Mouse (Mus musculus) hindbrain, embryonic 12.5 days (tissue): Measurements from ENCODE around the gene 4933430I17Rik. TPM values are rescaled to one million over a fixed set of nuclear protein-coding genes. Genes with fewer than 3 reads are reported as not detected.

Experiments
- ATAC-seq: fragments of 200-750 bp; cut with Nextera tagmentation; 2 replicates; pipeline ENCODE4 v1.8.0; 2017; ENCODE audit warnings: moderate TSS enrichment; ENCODE audit not compliant: low FRiP score
- H3K27ac ChIP-seq: fragments of 300-500 bp; sonication (generic); 2 replicates; pipeline ENCODE4 v1.5.1; 2016; ENCODE audit warnings: mild to moderate bottlenecking
- H3K27me3 ChIP-seq: fragments of 300-500 bp; sonication (generic); 2 replicates; pipeline ENCODE4 v1.6.1; 2016; ENCODE audit warnings: mild to moderate bottlenecking
- H3K36me3 ChIP-seq: fragments of 300-500 bp; sonication (generic); 2 replicates; pipeline ENCODE4 v1.6.1; 2016; ENCODE audit warnings: mild to moderate bottlenecking
- H3K4me1 ChIP-seq: fragments of 300-500 bp; sonication (generic); 2 replicates; pipeline ENCODE4 v1.6.1; 2016
- H3K4me2 ChIP-seq: fragments of 300-500 bp; sonication (generic); replicated peaks from 2 replicates; pipeline ENCODE4 v1.6.1; 2016; ENCODE audit warnings: mild to moderate bottlenecking
- H3K4me3 ChIP-seq: fragments of 300-500 bp; sonication (generic); 2 replicates; pipeline ENCODE4 v1.5.1; 2016; ENCODE audit warnings: mild to moderate bottlenecking
- H3K9ac ChIP-seq: fragments of 300-500 bp; sonication (generic); 2 replicates; pipeline ENCODE4 v1.6.1; 2016; ENCODE audit warnings: mild to moderate bottlenecking, moderate library complexity
- H3K9me3 ChIP-seq: fragments of 300-500 bp; sonication (generic); replicated peaks from 2 replicates; pipeline ENCODE4 v1.6.1; 2016; ENCODE audit warnings: mild to moderate bottlenecking
- WGBS: fragments of 180-500 bp; shearing (Covaris S2); methylation state at CpG from one replicate; pipeline ENCODE4 v1.1.7; 2016; 5-methylcytosine and 5-hydroxymethylcytosine counted together
- polyA plus RNA-seq: library from polyadenylated mRNA; unstranded; fragments of >200 nt; fragmentation: Nextera tagmentation; extraction: Ambion mirVana; gene quantifications from 2 replicates; pipeline ENCODE4 v1.2.1, GENCODE M21; 2016

4933430I17Rik gene
- polyA plus RNA-seq, 1 experiment from 2014 or later: 0.84 TPM

- Histone ChIP-seq H3K4me3 (no peak overlapping the region), H3K36me3 (no peaks in the 10 kb centered on the region), H3K27me3 (no peaks in the 10 kb centered on the region), H3K9me3 (no peaks in the 10 kb centered on the region), H3K4me1 (peaks cover 6% of the 10 kb centered on the region; the same call in 1 of the 2 replicates), H3K27ac (no peak overlapping the region), H3K4me2 (no peak overlapping the region), H3K9ac (no peak overlapping the region)
- WGBS: 52% methylated on average over 3 of the region's 3 CpGs
- ATAC-seq: peak; percentile 19; the same call in 1 of the 2 replicates
Observed at GRCm38 (mm10) chr4:62561630-62562001, 36.4 kb downstream of the 4933430I17Rik start.

GRCm38 (mm10) chr4:62562006-62562405 lies 36.8 kb downstream of the 4933430I17Rik start:
- no peaks in the 10 kb centered on the region for H3K36me3 ChIP-seq
- no peaks in the 10 kb centered on the region for H3K9me3 ChIP-seq
- H3K4me2 ChIP-seq: no peak overlapping the region
- ATAC-seq: 0 out of 2 replicates have a peak, but pooled peaks have one; percentile 12
- peaks cover 6% of the 10 kb centered on the region; the same call in 1 of the 2 replicates for H3K4me1 ChIP-seq
- no peaks in the 10 kb centered on the region for H3K27me3 ChIP-seq
- 88% methylated on average over 4 of the region's 4 CpGs for WGBS
- no peak overlapping the region for H3K27ac ChIP-seq
- no peak overlapping the region for H3K4me3 ChIP-seq
- H3K9ac ChIP-seq: no peak overlapping the region

- Histone ChIP-seq H3K4me2 (no peak overlapping the region), H3K27ac (no peak overlapping the region), H3K36me3 (no peaks in the 10 kb centered on the region), H3K4me3 (no peak overlapping the region), H3K4me1 (peaks cover 4% of the 10 kb centered on the region; the same call in 1 of the 2 replicates), H3K9me3 (no peaks in the 10 kb centered on the region), H3K9ac (no peak overlapping the region), H3K27me3 (no peaks in the 10 kb centered on the region)
- no peak for ATAC-seq
- WGBS: 87% methylated on average over 4 of the region's 4 CpGs
Observed at GRCm38 (mm10) chr4:62566530-62566929, 41.4 kb downstream of the 4933430I17Rik start.

GRCm38 (mm10) chr4:62567696-62568095 lies 42.5 kb downstream of the 4933430I17Rik start:
- Histone ChIP-seq H3K4me2 (no peak overlapping the region), H3K9me3 (no peaks in the 10 kb centered on the region), H3K36me3 (no peaks in the 10 kb centered on the region), H3K27me3 (no peaks in the 10 kb centered on the region), H3K4me3 (no peak overlapping the region), H3K27ac (no peak overlapping the region), H3K9ac (no peak overlapping the region), H3K4me1 (no peaks in the 10 kb centered on the region)
- 91% methylated on average over 6 of the region's 6 CpGs for WGBS
- ATAC-seq: no peak

- no peak overlapping the region for H3K9ac ChIP-seq
- H3K4me2 ChIP-seq: no peak overlapping the region
- no peak overlapping the region for H3K4me3 ChIP-seq
- H3K9me3 ChIP-seq: no peaks in the 10 kb centered on the region
- no peaks in the 10 kb centered on the region for H3K4me1 ChIP-seq
- ATAC-seq: no peak
- no peak overlapping the region for H3K27ac ChIP-seq
- H3K27me3 ChIP-seq: no peaks in the 10 kb centered on the region
- H3K36me3 ChIP-seq: no peaks in the 10 kb centered on the region
- WGBS: 75% methylated on average over 1 of the region's 1 CpGs
Observed at GRCm38 (mm10) chr4:62568359-62568758, 43.2 kb downstream of the 4933430I17Rik start.

- no peaks in the 10 kb centered on the region for H3K4me1 ChIP-seq
- WGBS: 94% methylated on average over 5 of the region's 5 CpGs
- no peak for ATAC-seq
Observed at GRCm38 (mm10) chr4:62569603-62570002, 44.4 kb downstream of the 4933430I17Rik start.

GRCm38 (mm10) chr4:62570029-62570428 lies 44.9 kb downstream of the 4933430I17Rik start:
- Histone ChIP-seq H3K27me3 (no peaks in the 10 kb centered on the region), H3K4me3 (no peak overlapping the region), H3K4me1 (no peaks in the 10 kb centered on the region), H3K9ac (no peak overlapping the region), H3K9me3 (no peaks in the 10 kb centered on the region), H3K4me2 (no peak overlapping the region), H3K27ac (no peak overlapping the region), H3K36me3 (no peaks in the 10 kb centered on the region)
- WGBS: 72% methylated on average over 5 of the region's 5 CpGs
- ATAC-seq: no peak

More at GRCm38 (mm10) chr4:62569603-62570002, 44.4 kb downstream of the 4933430I17Rik start:
- H3K9me3 ChIP-seq: no peaks in the 10 kb centered on the region
- H3K4me2 ChIP-seq: no peak overlapping the region
- H3K27ac ChIP-seq: no peak overlapping the region
- H3K9ac ChIP-seq: no peak overlapping the region
- H3K27me3 ChIP-seq: no peaks in the 10 kb centered on the region
- H3K36me3 ChIP-seq: no peaks in the 10 kb centered on the region
- H3K4me3 ChIP-seq: no peak overlapping the region

- H3K9ac ChIP-seq: peak overlapping the region; percentile 65; the same call in 1 of the 2 replicates
- peak overlapping the region; percentile 93 for H3K4me2 ChIP-seq
- H3K27ac ChIP-seq: peak overlapping the region; percentile 87
- peaks cover 42% of the 10 kb centered on the region for H3K4me1 ChIP-seq
- H3K27me3 ChIP-seq: peaks cover 22% of the 10 kb centered on the region; the same call in 1 of the 2 replicates
- no peaks in the 10 kb centered on the region for H3K36me3 ChIP-seq
- peak; percentile 90 for ATAC-seq
- H3K9me3 ChIP-seq: no peaks in the 10 kb centered on the region
- 22% methylated on average over 18 of the region's 18 CpGs for WGBS
- peak overlapping the region; percentile 51 for H3K4me3 ChIP-seq
Observed at GRCm38 (mm10) chr4:62582365-62583264, 57.4 kb downstream of the 4933430I17Rik start.

- H3K9me3 ChIP-seq: no peaks in the 10 kb centered on the region
- H3K27me3 ChIP-seq: peaks cover 22% of the 10 kb centered on the region; the same call in 1 of the 2 replicates
- H3K27ac ChIP-seq: peak overlapping the region; percentile 87
- ATAC-seq: peak; percentile 88
- H3K9ac ChIP-seq: peak overlapping the region; percentile 65; the same call in 1 of the 2 replicates
- peaks cover 42% of the 10 kb centered on the region for H3K4me1 ChIP-seq
- H3K4me3 ChIP-seq: peak overlapping the region; percentile 51
- WGBS: 1% methylated on average over 42 of the region's 42 CpGs
- H3K36me3 ChIP-seq: no peaks in the 10 kb centered on the region
- peak overlapping the region; percentile 93 for H3K4me2 ChIP-seq
Observed at GRCm38 (mm10) chr4:62583265-62584092, 58.3 kb downstream of the 4933430I17Rik start.

- H3K9me3 ChIP-seq: no peaks in the 10 kb centered on the region
- no peak overlapping the region for H3K4me2 ChIP-seq
- H3K9ac ChIP-seq: no peak overlapping the region
- no peak for ATAC-seq
- 87% methylated on average over 8 of the region's 8 CpGs for WGBS
- H3K4me1 ChIP-seq: peaks cover 43% of the 10 kb centered on the region
- no peak overlapping the region for H3K4me3 ChIP-seq
- no peaks in the 10 kb centered on the region for H3K36me3 ChIP-seq
- no peak overlapping the region for H3K27ac ChIP-seq
- H3K27me3 ChIP-seq: peaks cover 18% of the 10 kb centered on the region; the same call in 1 of the 2 replicates
Observed at GRCm38 (mm10) chr4:62587067-62587466, 61.9 kb downstream of the 4933430I17Rik start.

GRCm38 (mm10) chr4:62590878-62591277 lies 65.7 kb downstream of the 4933430I17Rik start:
- Histone ChIP-seq H3K36me3 (no peaks in the 10 kb centered on the region), H3K27ac (no peak overlapping the region), H3K4me1 (peaks cover 11% of the 10 kb centered on the region), H3K9me3 (no peaks in the 10 kb centered on the region), H3K9ac (no peak overlapping the region), H3K27me3 (no peaks in the 10 kb centered on the region), H3K4me2 (no peak overlapping the region), H3K4me3 (no peak overlapping the region)
- no peak for ATAC-seq
- WGBS: 78% methylated on average over 1 of the region's 1 CpGs

- no peak overlapping the region for H3K27ac ChIP-seq
- ATAC-seq: peak; percentile 35; the same call in 1 of the 2 replicates
- H3K27me3 ChIP-seq: no peaks in the 10 kb centered on the region
- no peak overlapping the region for H3K4me3 ChIP-seq
- no peaks in the 10 kb centered on the region for H3K9me3 ChIP-seq
- 7% methylated on average over 11 of the region's 11 CpGs for WGBS
- H3K9ac ChIP-seq: no peak overlapping the region
- no peak overlapping the region for H3K4me2 ChIP-seq
- H3K36me3 ChIP-seq: no peaks in the 10 kb centered on the region
- H3K4me1 ChIP-seq: peaks cover 10% of the 10 kb centered on the region
Observed at GRCm38 (mm10) chr4:62591326-62591725, 66.2 kb downstream of the 4933430I17Rik start.
